In genomic region chr13:95684656-95685244, GRCm38 (mm10) we compare ENCODE assay signal across 25 mouse cellular contexts. TPM values are rescaled to one million over a fixed set of nuclear protein-coding genes. Genes with fewer than 3 reads are reported as not detected.
DNase-seq lines count a peak whose midpoint lies in the region; ATAC-seq and TF ChIP-seq lines count a peak whose summit lies in the region.
"Had no signal": no experiment of that assay in that cellular context is flagged by ENCODE, and none has a peak within 500 bp of the region (broad histone marks: within the 10 kb centered on the region; RNA-seq: fewer than 3 reads in every experiment).

No protein-coding gene starts in this region.

- no peak overlapping the region for H3K4me3 ChIP-seq in MEL (ENCODE audit: control insufficient read depth in 1 of 2, insufficient read depth in 1 of 2, low read depth in 2 of 2, low read length in 2 of 2)
- no peak overlapping the region for H3K4me3 ChIP-seq in midbrain, embryonic 14.5 days (replicated peaks; ENCODE audit: low read depth, low read length)
- H3K4me3 ChIP-seq: embryonic facial prominence, embryonic 12.5 days; erythroblast, embryonic 14.5 days; heart, embryonic 10.5 days; layer of hippocampus, adult 2 months; midbrain, embryonic 12.5 days; myocyte had no signal

- no peaks in the 10 kb centered on the region for H3K27me3 ChIP-seq in MEL (ENCODE audit: control insufficient read depth in 1 of 2, insufficient read depth in 2 of 2, low read length in 2 of 2)
- H3K27me3 ChIP-seq in splenic B cell, adult 2 months (ENCODE audit: control insufficient read depth, insufficient read depth, low read length, poor library complexity, severe bottlenecking) = no peaks in the 10 kb centered on the region
- no peaks in the 10 kb centered on the region for H3K27me3 ChIP-seq in midbrain, embryonic 14.5 days (ENCODE audit: control insufficient read depth, insufficient read depth, low read length)
- H3K27me3 ChIP-seq: embryonic facial prominence, embryonic 12.5 days; midbrain, embryonic 12.5 days had no signal

- DNase-seq in lung, postnatal 36 days = peak; percentile 36
- DNase-seq in lung, postnatal 25 days (ENCODE audit: low spot score) = no peak
- DNase-seq in MEL (ENCODE audit: low read depth, low spot score) = peak; percentile 31
- peak; percentile 49 for DNase-seq in splenic B cell, adult 2 months (ENCODE audit: low read depth, low spot score)
- DNase-seq in midbrain, embryonic 14.5 days = no peak
- no peak for DNase-seq in adrenal gland, postnatal 4 days (ENCODE audit: low spot score in 2 of 2)
- no peak for DNase-seq in thymus, adult 18-20 months
- DNase-seq: cerebellum, adult 9-10 months; gastrocnemius, postnatal 25 days; kidney, adult 2 months; kidney, postnatal 10 days; left cerebral cortex, postnatal 4 days; lung, adult 18-20 months; lung, postnatal 14 days; right cerebral cortex, postnatal 4 days; thymus, postnatal 4 days had no signal

- WGBS in midbrain, embryonic 14.5 days = 96% methylated on average over 9 of the region's 9 CpGs

- no peak for TF ChIP-seq EP300 in MEL (IDR thresholded peaks at IDR 0.05; ENCODE audit: low read depth in 1 of 2, low read length in 2 of 2)

- no peaks in the 10 kb centered on the region for H3K9me3 ChIP-seq in MEL (replicated peaks; ENCODE audit: insufficient read depth, low read length)
- no peaks in the 10 kb centered on the region for H3K9me3 ChIP-seq in midbrain, embryonic 14.5 days (ENCODE audit: control insufficient read depth, low read length)
- H3K9me3 ChIP-seq: embryonic facial prominence, embryonic 12.5 days; heart, embryonic 10.5 days; midbrain, embryonic 12.5 days had no signal

- no peak overlapping the region for H3K4me2 ChIP-seq in midbrain, embryonic 14.5 days (ENCODE audit: low read length)
- H3K4me2 ChIP-seq: embryonic facial prominence, embryonic 12.5 days; midbrain, embryonic 12.5 days had no signal

- H3K36me3 ChIP-seq in MEL (ENCODE audit: control insufficient read depth in 1 of 2, insufficient read depth in 2 of 2, low read length in 2 of 2) = peaks cover 0 to 35% of the 10 kb centered on the region in 2 experiments; a peak in 2 of 4 replicates
- no peaks in the 10 kb centered on the region for H3K36me3 ChIP-seq in splenic B cell, adult 2 months (ENCODE audit: control insufficient read depth, insufficient read depth, low read length, poor library complexity, severe bottlenecking)
- H3K36me3 ChIP-seq in midbrain, embryonic 14.5 days (ENCODE audit: control insufficient read depth, insufficient read depth, low read length) = no peaks in the 10 kb centered on the region
- H3K36me3 ChIP-seq: heart, embryonic 10.5 days had no signal

- TF ChIP-seq CTCF in MEL (IDR thresholded peaks at IDR 0.05 in 2 of 3, conservative IDR thresholded peaks at IDR 0.05 in 1 of 3; ENCODE audit: control insufficient read depth in 1 of 3, insufficient read depth in 1 of 3, low read depth in 2 of 3, low read length in 3 of 3, poor library complexity in 1 of 3, severe bottlenecking in 1 of 3) = no peak

- no peak overlapping the region for H3K27ac ChIP-seq in MEL (ENCODE audit: control insufficient read depth, low read depth, low read length)
- H3K27ac ChIP-seq in midbrain, embryonic 14.5 days (replicated peaks; ENCODE audit: low read depth, low read length) = no peak overlapping the region
- H3K27ac ChIP-seq: embryonic facial prominence, embryonic 12.5 days; heart, embryonic 10.5 days; layer of hippocampus, adult 2 months; midbrain, embryonic 12.5 days had no signal

- TF ChIP-seq RAD21 in MEL (IDR thresholded peaks at IDR 0.05; ENCODE audit: low read depth, low read length) = no peak

- TF ChIP-seq POLR2A in MEL (IDR thresholded peaks at IDR 0.05; ENCODE audit: control insufficient read depth in 1 of 2, insufficient read depth in 1 of 2, low read depth in 1 of 2, low read length in 2 of 2, poor library complexity in 1 of 2) = no peak

- peaks cover 12 to 36% of the 10 kb centered on the region in 2 experiments for H3K4me1 ChIP-seq in MEL (ENCODE audit: control insufficient read depth in 1 of 2, insufficient read depth in 2 of 2, low read length in 2 of 2)
- no peaks in the 10 kb centered on the region for H3K4me1 ChIP-seq in midbrain, embryonic 14.5 days (ENCODE audit: control insufficient read depth, insufficient read depth, low read length)
- H3K4me1 ChIP-seq: embryonic facial prominence, embryonic 12.5 days; heart, embryonic 10.5 days; midbrain, embryonic 12.5 days had no signal

- no peaks in the 10 kb centered on the region for H3K79me2 ChIP-seq in MEL (ENCODE audit: control insufficient read depth, insufficient read depth, low read length, poor library complexity)

- ATAC-seq in megakaryocyte, adult 5-6 weeks (ENCODE audit: poor library complexity, severe bottlenecking) = peak; percentile 67
- ATAC-seq in midbrain, embryonic 14.5 days (ENCODE audit: low FRiP score, low TSS enrichment) = no peak
- ATAC-seq: forebrain, embryonic 14.5 days had no signal

- H3K9ac ChIP-seq in MEL (ENCODE audit: control insufficient read depth, low read depth, low read length, poor library complexity, severe bottlenecking) = no peak overlapping the region
- H3K9ac ChIP-seq in midbrain, embryonic 14.5 days (replicated peaks; ENCODE audit: low read length) = no peak overlapping the region
- H3K9ac ChIP-seq: embryonic facial prominence, embryonic 12.5 days; midbrain, embryonic 12.5 days had no signal

TF ChIP-seq in MEL, 35 proteins besides CTCF, POLR2A, EP300 and RAD21:
- TF ChIP-seq USF1 (IDR thresholded peaks at IDR 0.05; ENCODE audit: low read depth, low read length) = no peak
- TF ChIP-seq GATA1 (IDR thresholded peaks at IDR 0.05; ENCODE audit: low read depth, low read length) = no peak
- TF ChIP-seq MYC (IDR thresholded peaks at IDR 0.05; ENCODE audit: low read depth, low read length) = no peak
- no peak for TF ChIP-seq UBTF (IDR thresholded peaks at IDR 0.05; ENCODE audit: borderline replicate concordance, insufficient read depth, low read depth, low read length)
- TF ChIP-seq KAT2A (conservative IDR thresholded peaks at IDR 0.05; ENCODE audit: low read depth, low read length) = no peak
- no peak for TF ChIP-seq E2F4 (IDR thresholded peaks at IDR 0.05; ENCODE audit: borderline replicate concordance, low read depth, low read length)
- TF ChIP-seq TCF12 (IDR thresholded peaks at IDR 0.05; ENCODE audit: low read depth, low read length) = no peak
- TF ChIP-seq TBP (IDR thresholded peaks at IDR 0.05; ENCODE audit: low read depth, low read length) = no peak
- no peak for TF ChIP-seq NRF1 (IDR thresholded peaks at IDR 0.05; ENCODE audit: insufficient read depth, low read depth, low read length, poor library complexity, severe bottlenecking)
- TF ChIP-seq SMC3 (IDR thresholded peaks at IDR 0.05; ENCODE audit: low read depth, low read length) = no peak
- TF ChIP-seq ZC3H11A (IDR thresholded peaks at IDR 0.05; ENCODE audit: low read depth, low read length) = no peak
- no peak for TF ChIP-seq MXI1 (IDR thresholded peaks at IDR 0.05; ENCODE audit: low read depth, low read length)
- no peak for TF ChIP-seq USF2 (IDR thresholded peaks at IDR 0.05; ENCODE audit: borderline replicate concordance in 1 of 2, insufficient read depth in 1 of 2, low read depth in 1 of 2, low read length in 2 of 2)
- no peak for TF ChIP-seq MAZ (IDR thresholded peaks at IDR 0.05; ENCODE audit: low read depth, low read length)
- no peak for TF ChIP-seq POLR2AphosphoS2 (IDR thresholded peaks at IDR 0.05; ENCODE audit: low read length)
- TF ChIP-seq SIN3A (IDR thresholded peaks at IDR 0.05; ENCODE audit: low read length) = no peak
- no peak for TF ChIP-seq MYB (IDR thresholded peaks at IDR 0.05; ENCODE audit: low read depth, low read length)
TF ChIP-seq in MEL: peak in this region for 0.

RNA-seq across cellular contexts. Expression of gene F2rl2, which starts 11.9 kb away (rescaled TPM):
- 0.07 TPM in 1 of 2 replicates, not detected in the other for total RNA-seq in MEL (2012; rRNA removed)
- under 1 TPM in 1 of 2 experiments, not detected in 1; 0.04 TPM for polyA plus RNA-seq in MEL (2012; ENCODE audit: insufficient read depth in 1 of 2, insufficient read length in 2 of 2, low read depth in 1 of 2, low replicate concordance in 2 of 2, missing spikeins in 1 of 2)
- 0.89 and 1.9 TPM in 2 replicates for total RNA-seq in megakaryocyte, adult 5-6 weeks (2015)
- total RNA-seq in megakaryocyte, adult 5-6 weeks (2017) = 0.51 and 0.57 TPM in 2 replicates
- 0.58 and 0.84 TPM in 2 replicates for polyA plus RNA-seq in midbrain, embryonic 14.5 days (2014; fragmentation: Nextera tagmentation; extraction: Ambion mirVana)
- under 1 TPM; 0.39 to 0.90 TPM for total RNA-seq in adrenal gland, postnatal 4 days (2021)
- total RNA-seq: gastrocnemius, postnatal 25 days; liver, adult 2 months had no signal
- polyA plus RNA-seq: erythroblast, embryonic 14.5 days had no signal

Comparison
In these comparisons a context has a peak if more than half of its experiments do, and no peak if none do; other contexts are left out.
1. DNase-seq: peak in lung, postnatal 36 days (single experiment), MEL (single experiment) and splenic B cell, adult 2 months (single experiment); none in lung, postnatal 25 days (single experiment), midbrain, embryonic 14.5 days (single experiment), adrenal gland, postnatal 4 days (0 of 2) and thymus, adult 18-20 months (0 of 2).